ENCODE assay signal across 8 mouse cellular contexts in genomic region chr10:21055254-21055885, GRCm38 (mm10).
DNase-seq lines count a peak whose midpoint lies in the region; ATAC-seq and TF ChIP-seq lines count a peak whose summit lies in the region.

No protein-coding gene starts in this region.

- no peak for TF ChIP-seq POLR2A in small intestine, adult 2 months (IDR thresholded peaks at IDR 0.05; ENCODE audit: low read depth, low read length)

- no peak overlapping the region for H3K9ac ChIP-seq in limb, embryonic 12.5 days (replicated peaks)

- H3K36me3 ChIP-seq in limb, embryonic 12.5 days, result no peaks in the 10 kb centered on the region
- H3K36me3 ChIP-seq in small intestine, adult 2 months (ENCODE audit: control insufficient read depth, insufficient read depth, low read length), result no peaks in the 10 kb centered on the region

- ATAC-seq in cerebellum, adult (ENCODE audit: insufficient number of reproducible peaks, low FRiP score, low TSS enrichment), result no peak
- ATAC-seq in limb, embryonic 12.5 days (ENCODE audit: insufficient number of reproducible peaks, insufficient read depth, low FRiP score, low TSS enrichment, low read depth), result peak; percentile 26; the same call in 1 of the 2 replicates
- ATAC-seq in activated CD4-positive, CD25-positive, alpha-beta regulatory T cell, adult 4 months, result no peak

- peaks cover 21% of the 10 kb centered on the region for H3K4me1 ChIP-seq in limb, embryonic 12.5 days (replicated peaks)
- 0 out of 2 replicates have a peak, but pooled peaks cover 2% of the 10 kb centered on the region for H3K4me1 ChIP-seq in small intestine, adult 2 months (ENCODE audit: control insufficient read depth, insufficient read depth, insufficient read length, low read length)

- H3K4me2 ChIP-seq in limb, embryonic 12.5 days, result peak overlapping the region; percentile 53

- H3K27ac ChIP-seq in limb, embryonic 12.5 days, result no peak overlapping the region
- H3K27ac ChIP-seq in small intestine, adult 2 months (ENCODE audit: insufficient read depth, low read depth, low read length), result no peak overlapping the region

- no peaks in the 10 kb centered on the region for H3K9me3 ChIP-seq in limb, embryonic 12.5 days

- WGBS in limb, embryonic 12.5 days, result 6% methylated on average over 17 of the region's 17 CpGs
- 46% methylated on average over 17 of the region's 17 CpGs for WGBS in small intestine, adult 2 months

- peak; percentile 21 to 34 for DNase-seq in cerebellum, postnatal 25 days
- peak; percentile 42 to 47 for DNase-seq in thymus, postnatal 36 days
- DNase-seq in thymus, postnatal 14 days, result no peak
- no peak for DNase-seq in layer of hippocampus, adult 9-10 months (ENCODE audit: low spot score)

- H3K4me3 ChIP-seq in limb, embryonic 12.5 days (replicated peaks), result peak overlapping the region; percentile 21
- H3K4me3 ChIP-seq in small intestine, adult 2 months (ENCODE audit: low read depth, low read length), result peak overlapping the region; percentile 50

- H3K27me3 ChIP-seq in limb, embryonic 12.5 days, result no peaks in the 10 kb centered on the region
- H3K27me3 ChIP-seq in small intestine, adult 2 months (ENCODE audit: control insufficient read depth, insufficient read depth, low read length), result no peaks in the 10 kb centered on the region

- no peak for TF ChIP-seq CTCF in small intestine, adult 2 months (IDR thresholded peaks at IDR 0.05; ENCODE audit: extremely low read depth, insufficient read length, insufficient replicate concordance, low read depth, low read length)

Comparison
In these comparisons a context has a peak if more than half of its experiments do, and no peak if none do; other contexts are left out.
1. DNase-seq: peak in cerebellum, postnatal 25 days (2 of 2) and thymus, postnatal 36 days (2 of 2); none in thymus, postnatal 14 days (single experiment) and layer of hippocampus, adult 9-10 months (single experiment).